Mouse (Mus musculus) embryonic stem cell, embryonic (primary cell): ENCODE results near the gene Plk2.

ENCODE experiments used
- CTCF ChIA-PET, 4 experiments: fragments of 300-600 bp in 2 of 4; fragments of 350-600 bp in 2 of 4; sonication (Branson Sonifier 250); formaldehyde crosslinking; loops; one replicate each; lab custom pipeline; 2022; ENCODE audit warnings: inconsistent platforms in 2 of 4; lab: Charles Lee
- POLR2A ChIA-PET, 4 experiments: fragments of 300-600 bp in 2 of 4; fragments of 350-600 bp in 2 of 4; sonication (Branson Sonifier 250); formaldehyde crosslinking; loops; one replicate each; lab custom pipeline; 2022; ENCODE audit warnings: antibody characterized with exemption in 4 of 4, inconsistent platforms in 1 of 4; lab: Charles Lee

The Plk2 gene

GRCm38 (mm10) chr13:110446434-110446833 is 51.6 kb downstream of the Plk2 start:
- POLR2A ChIA-PET = no interaction called here

DNA sequence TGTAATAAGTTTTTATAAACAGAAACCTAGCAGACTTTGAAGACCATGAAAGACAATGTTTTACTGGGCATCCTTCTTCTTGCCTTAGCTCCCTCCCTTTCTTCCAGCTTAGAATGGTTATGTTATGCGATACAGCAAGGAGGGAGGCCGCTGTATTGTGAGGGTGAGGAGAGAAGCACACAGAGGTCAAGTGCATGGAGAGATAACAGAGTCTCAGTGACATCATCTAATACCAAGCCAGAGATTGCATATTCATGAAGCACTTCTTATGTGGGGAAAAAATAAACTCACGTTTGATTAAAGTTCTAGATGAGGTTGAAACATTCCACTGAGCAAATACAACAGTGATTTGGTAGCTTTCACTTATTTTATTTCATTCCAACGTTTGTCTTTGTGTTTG is 55.2 kb downstream of the Plk2 start:
- POLR2A ChIA-PET = interaction anchor here in 1 of 4 experiments (0.6 kb wide), 1 partner anchor 1334 kb away, joined by 3 read pairs; no protein-coding TSS in a partner anchor
- CTCF ChIA-PET = interaction anchor here in 1 of 4 experiments (0.7 kb wide), 1 partner anchor 401 kb away, joined by 3 read pairs; no protein-coding TSS in a partner anchor

More at GRCm38 (mm10) chr13:110446434-110446833, 51.6 kb downstream of the Plk2 start:
- CTCF ChIA-PET = no interaction called here
